Mouse (Mus musculus) effector memory CD4-positive, alpha-beta T cell, adult 7 months (primary cell): ENCODE measurements around the gene Churc1. TPM values are rescaled to one million over a fixed set of nuclear protein-coding genes. Genes with fewer than 3 reads are reported as not detected.

Source experiments
- polyA plus RNA-seq: library from polyadenylated mRNA; unstranded; fragments of 100-300 nt; shearing (Covaris generic); gene quantifications from one replicate; pipeline ENCODE4 v1.2.1, GENCODE M21; 2017

Churc1 gene
- polyA plus RNA-seq, result 98.8 TPM

DNA sequence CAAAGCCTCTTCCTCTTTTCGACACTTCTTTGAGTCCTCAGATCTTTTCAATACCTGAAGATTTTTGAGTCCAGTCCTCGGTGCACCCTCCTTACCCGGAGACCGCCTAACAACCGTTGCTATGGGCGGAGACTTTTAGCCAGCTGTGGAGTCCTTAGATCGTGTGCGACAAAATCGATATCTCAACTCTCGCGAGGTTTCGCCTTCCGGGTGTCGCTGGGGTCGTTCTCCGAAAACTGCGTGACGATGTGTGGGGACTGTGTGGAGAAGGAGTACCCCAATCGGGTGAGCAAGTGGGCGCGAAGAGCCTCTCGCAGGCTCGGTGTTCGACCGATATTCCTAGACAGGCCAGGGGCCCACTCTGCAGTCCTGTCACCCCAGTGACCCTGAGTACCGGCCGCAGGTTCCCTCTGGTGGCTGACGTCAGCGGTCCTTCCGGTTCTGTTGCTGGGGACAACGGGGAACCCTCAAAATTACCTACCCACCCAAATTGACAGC lies at the start of gene Churc1, which contains the start of gene Fntb:
TSS of gene Churc1 (plus strand) at position 185 of the 498 bp plus-strand sequence.
TSS of gene Fntb (plus strand) at position 236 of the 498 bp plus-strand sequence.

GRCm38 (mm10) chr12:76795350-76795749 lies 30.0 kb downstream of the Churc1 start, which contains the start of gene Gpx2:
Gene Gpx2, minus strand, starts transcription at chr12:76795554.

DNA sequence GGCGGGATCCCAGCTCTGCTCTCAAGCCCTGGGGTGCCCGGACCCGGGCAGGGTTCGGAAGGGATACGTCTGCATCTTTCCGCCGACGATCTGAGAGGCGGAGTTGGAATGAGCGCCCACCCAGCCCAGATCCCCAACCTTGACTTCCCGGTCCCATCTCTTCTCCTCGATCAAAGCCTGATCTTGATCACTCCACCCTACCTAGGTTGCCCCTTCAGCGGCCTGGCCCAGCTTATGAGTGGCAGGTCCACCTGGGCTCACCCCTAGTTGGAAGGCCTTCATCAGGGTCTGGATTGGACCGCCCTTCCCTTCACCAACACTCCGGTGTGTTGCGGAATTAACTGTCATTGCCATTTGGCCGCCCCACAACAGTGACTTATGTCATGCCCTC lies 57.3 kb downstream of the Churc1 start, which contains the start of gene Rab15:
TSS of gene Rab15 (minus strand) at position 258 of the 391 bp plus-strand sequence.

Other genes with a start within 250 kb of the Churc1 start
- gene Plekhg3, start 234.6 kb upstream of the Churc1 start, polyA plus RNA-seq, result 4.2 TPM
- 0.35 TPM for gene Sptb, start 55.0 kb upstream of the Churc1 start, polyA plus RNA-seq
- gene Fntb, start 51 bp downstream of the Churc1 start, polyA plus RNA-seq, result 6.9 TPM
- gene Gpx2, start 30.0 kb downstream of the Churc1 start, polyA plus RNA-seq, result not detected
- gene Rab15, start 57.4 kb downstream of the Churc1 start, polyA plus RNA-seq, result not detected
- 97.4 TPM for gene Max, start 196.7 kb downstream of the Churc1 start, polyA plus RNA-seq